Mouse (Mus musculus) embryo, embryonic 10 days (tissue): ENCODE data around the gene Tmem81.
A peak's percentile ranks its signal among the peaks of the same experiment; 100 is the strongest.
"Not testable (repeated sequence)": the region's sequence is repeated elsewhere in the genome, so short reads cannot be mapped to it uniquely, and the experiment has no call there.

Experiments used
- DNase-seq: peaks from one replicate; pipeline ENCODE4 v3.0.0-alpha.2; 2015; ENCODE audit warnings: low spot score

Tmem81 gene

DNA sequence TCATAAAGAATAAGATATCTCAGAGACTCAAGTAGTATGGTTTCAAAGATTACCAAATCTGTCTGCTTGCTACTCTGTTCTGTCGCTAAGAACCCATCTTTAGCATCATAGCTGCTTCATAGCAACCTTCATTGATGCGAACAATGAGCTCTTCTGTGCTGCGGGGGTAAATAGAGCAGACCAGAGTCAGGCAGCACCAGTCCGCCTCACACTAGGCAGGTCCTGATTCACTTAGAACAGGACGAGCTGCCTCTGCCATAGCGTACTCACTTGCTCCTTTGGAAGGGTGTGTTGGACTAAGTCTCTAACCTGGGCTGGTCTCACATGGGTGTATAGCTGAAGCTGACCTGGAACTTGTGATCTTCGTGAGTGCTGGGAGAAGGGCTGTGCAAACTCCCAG lies at the start of gene Tmem81:
TSS of gene Tmem81 (plus strand) at position 173 of the 400 bp plus-strand sequence.
- DNase-seq: no peak

DNA sequence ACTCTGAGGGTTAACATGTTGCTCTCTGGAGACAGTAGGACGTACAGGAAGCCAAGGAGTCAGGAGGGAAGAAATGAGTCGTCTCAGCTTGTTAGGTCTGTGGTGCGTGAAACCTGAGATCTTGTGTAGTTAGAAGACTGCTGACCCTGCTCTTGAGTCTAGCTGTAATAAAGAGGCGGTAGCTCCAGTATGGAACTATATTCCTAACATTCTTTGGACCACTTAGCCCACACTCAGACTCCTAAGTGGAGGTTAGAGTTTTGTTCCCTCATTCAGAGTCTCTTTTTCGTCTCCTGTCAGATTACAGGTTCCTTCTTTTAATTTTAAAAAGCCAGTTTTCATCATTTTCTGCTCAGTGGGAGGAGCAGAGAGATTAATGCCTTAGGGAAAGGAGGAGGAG lies 41.4 kb upstream of the Tmem81 start:
- DNase-seq: no peak

DNA sequence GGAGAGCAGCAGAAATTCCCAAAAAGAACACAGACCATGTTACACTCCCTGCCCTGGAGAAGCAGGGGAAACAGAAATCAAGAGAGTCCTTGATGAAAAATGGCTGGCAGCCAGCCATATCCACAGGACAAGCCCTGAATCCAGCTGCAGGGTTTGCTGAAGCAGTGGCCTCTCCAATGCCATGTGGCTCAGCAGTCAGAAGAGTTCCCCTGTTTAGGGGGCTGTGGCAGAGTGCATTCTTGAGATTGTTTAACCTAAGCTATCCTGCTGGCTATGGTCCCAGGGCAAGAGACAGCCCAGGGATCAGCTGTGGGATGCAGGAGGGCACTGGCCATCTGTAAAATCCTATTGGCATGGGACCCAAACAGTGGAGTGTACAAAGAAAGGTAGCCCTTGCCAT lies 37.1 kb upstream of the Tmem81 start:
- DNase-seq: no peak

DNA sequence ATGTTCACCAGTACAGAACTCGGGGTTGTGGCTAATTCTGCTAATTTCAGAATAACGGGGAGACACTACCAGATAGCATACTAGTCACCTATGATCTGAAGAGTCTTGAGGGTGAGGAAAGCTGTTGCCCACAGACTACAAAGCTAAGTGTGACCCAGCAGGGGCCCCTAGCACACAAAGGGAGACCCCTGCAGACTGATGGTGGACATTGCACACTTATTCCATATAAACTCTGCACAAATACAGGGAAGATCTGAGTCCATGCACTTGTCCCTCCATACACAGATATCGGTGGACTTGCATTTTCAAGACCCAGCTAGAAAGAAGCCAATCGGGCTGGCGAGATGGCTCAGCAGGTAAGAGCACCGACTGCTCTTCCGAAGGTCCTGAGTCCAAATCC lies 36.5 kb upstream of the Tmem81 start:
- DNase-seq: no peak

DNA sequence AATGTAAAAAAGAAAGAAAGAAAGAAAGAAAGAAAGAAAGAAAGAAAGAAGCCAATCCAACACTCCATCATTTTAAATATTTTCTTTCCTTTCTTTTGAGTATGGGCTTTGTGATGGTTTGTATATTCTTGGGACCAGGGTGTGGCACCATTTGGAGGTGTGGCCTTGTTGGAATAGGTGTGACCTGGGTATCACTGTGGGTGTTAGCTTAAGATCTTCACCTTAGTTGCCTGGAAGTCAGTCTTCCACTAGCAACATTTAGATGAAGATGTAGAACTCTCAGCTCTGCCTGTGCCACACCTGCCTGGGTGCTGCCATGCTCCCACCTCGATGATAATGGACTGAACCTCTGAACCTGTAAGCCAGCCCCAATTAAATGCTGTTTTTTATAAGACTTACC lies 36.0 kb upstream of the Tmem81 start:
- not testable (repeated sequence) for DNase-seq

DNA sequence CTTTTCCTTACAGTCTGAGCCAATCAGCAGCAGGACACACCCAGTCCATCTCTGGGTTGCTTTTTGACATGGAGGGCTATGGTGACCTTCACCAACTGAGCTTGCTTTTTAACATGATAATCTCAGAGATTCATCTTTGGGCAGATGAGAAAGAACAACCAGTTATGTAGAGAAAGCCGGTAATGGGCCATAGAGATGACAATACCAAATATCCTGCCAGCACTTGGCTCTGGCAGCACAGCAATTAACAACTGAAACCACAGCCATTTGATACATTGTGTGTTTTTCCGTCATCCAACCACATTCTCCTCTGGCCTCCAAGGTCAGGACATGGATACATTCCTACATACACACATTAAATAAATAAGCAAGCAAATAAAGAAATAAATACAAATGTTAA lies 35.0 kb upstream of the Tmem81 start:
- DNase-seq: no peak

DNA sequence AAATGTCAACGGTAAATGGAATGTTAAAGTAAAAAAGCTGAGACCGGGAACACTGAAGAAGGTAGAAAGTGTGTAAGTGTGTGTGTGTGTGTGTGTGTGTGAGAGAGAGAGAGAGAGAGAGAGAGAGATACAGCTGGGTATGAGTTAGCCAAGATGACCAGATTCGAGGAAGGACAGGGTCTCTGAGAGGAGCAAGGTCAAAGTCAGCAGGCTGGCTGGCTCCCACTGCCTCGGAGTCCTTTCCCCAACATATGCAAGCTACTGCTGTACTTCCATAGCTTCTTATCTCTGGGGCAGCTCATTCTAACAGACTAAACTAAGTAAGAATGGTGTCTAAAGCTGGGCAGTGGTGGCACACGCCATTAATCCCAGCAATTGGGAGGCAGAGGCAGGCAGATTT lies 34.5 kb upstream of the Tmem81 start:
- no peak for DNase-seq

DNA sequence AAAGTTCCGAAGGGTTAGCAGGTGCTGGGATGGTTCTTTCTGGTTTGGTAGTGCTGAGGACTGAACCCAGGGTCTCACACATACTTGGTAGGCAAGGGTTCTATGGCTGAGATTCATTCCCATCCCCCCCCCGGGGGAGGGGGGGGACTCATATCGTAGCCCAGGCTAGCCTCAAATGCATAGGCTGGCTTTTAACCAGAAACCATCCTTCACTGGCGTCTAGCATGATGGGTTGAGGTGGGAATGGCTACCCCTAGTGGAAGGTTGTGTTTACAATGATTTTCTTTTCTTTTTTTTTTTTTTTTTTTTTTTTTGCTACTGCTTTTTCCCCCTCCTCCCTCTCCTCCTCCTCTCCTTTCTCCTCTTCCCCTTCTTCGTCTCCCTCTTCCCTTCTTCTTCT lies 33.5 kb upstream of the Tmem81 start:
- peak; percentile 28 for DNase-seq

DNA sequence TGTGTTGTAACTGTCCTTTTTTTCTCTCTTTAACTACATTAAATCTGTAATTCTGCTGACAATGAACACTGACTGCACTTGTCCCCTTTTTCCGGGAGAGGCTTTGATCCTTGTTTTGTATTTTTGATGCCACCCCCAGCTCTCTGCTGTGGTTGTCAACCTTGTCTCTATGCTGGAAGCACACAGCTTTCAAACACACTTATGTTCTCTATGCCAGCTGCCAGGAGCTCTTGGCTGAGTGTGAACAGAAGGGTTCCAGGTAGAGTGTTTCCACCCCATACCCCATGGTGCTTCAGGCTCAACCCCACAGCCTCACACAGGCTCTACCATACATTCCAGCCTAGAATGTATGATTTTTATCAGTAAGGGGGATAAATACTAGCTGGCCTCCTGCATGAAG lies 31.5 kb upstream of the Tmem81 start:
- DNase-seq: no peak

DNA sequence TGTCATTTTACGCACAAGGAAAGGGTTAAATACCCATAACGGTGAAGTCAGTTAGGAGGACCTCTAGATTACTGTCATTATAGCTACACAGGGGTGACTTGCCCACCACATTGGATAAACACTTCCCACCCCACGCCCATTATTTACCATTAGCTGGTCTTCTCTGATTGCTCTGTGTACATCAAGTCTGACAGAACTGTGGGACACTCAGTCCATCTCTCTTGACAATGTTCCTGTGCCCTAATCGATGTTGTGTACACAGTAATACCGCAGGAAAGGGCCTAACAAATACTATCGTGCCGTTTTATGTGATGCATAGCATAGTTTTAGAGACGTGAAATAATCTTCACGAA lies 29.5 kb upstream of the Tmem81 start:
- no peak for DNase-seq

DNA sequence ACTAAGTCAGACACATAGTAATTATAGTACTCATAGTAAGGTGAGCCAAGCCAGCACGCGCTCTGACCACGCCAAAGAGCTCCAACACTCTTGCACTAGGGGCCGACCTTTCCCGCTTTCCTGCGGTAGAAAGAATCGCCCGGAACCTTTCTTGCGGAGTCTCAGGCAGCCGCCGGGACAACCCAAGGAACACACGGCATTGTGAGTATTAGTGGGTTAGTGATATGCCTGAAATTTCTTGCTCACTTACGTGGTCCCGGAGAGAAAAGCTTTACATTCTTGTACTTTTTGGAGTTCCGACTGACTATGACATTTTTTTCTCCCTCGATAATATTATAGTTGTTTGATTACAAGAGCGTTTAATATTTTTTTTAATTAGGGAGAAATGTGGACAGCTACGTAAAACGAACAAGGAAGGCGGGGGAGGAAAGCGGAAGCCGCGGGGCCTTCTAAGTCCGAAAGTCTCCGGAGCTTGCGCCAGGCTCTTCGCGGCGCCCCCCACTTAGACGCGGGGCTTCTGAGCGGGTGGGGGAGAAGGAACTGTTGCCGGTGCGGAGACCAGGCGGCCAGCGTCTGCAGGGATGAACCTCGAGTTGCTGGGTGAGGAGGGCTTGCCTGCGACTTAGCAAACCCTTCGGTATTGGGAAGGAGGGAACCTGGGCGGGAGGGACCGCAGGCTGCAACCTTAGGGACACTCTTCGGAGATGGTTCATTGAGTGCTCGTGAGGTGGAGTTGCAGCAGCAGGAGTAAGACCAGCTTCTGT lies 28.9 kb upstream of the Tmem81 start, which contains the start of gene Rbbp5:
TSS of gene Rbbp5 (plus strand) at position 438 of the 764 bp plus-strand sequence.
- peak; percentile 89 for DNase-seq

DNA sequence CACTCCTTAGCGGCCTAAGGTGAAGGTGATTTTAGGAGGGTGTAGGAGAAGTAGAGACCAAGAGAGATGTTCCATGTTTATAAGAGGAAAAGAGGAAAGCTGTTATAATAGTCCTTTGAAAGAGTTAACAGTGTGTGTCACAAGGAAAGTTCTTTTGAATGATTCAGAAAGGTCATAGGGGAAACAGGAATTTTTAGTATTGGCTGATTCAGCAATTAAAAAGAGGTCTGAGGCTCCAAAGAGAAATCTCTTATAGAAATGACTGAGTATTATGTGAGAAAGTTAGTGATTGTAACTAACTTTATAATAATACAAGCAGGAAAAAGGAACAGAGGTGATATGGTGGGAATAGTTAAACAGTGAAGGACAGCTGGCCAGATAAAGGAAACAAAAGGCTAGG lies 26.6 kb upstream of the Tmem81 start:
- no peak for DNase-seq

DNA sequence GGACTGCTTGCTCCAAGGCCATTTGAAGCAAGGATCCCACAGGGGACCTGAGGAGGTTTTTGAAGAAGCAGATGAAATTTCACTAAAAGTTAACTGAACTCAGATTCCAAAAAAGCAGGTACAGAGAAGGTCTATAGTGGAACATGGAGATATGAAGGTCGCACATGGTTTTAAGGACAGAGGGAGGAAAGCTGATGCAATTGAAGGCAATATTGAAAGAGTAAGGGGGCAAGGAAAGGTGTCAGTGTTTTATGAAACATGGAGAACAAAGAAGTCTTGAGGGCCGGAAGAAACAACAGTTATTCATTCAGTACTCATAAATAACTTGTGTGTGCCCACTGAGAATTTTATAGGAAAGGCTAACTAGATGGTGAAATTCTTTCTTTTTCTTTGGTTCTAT lies 24.4 kb upstream of the Tmem81 start:
- DNase-seq: no peak

DNA sequence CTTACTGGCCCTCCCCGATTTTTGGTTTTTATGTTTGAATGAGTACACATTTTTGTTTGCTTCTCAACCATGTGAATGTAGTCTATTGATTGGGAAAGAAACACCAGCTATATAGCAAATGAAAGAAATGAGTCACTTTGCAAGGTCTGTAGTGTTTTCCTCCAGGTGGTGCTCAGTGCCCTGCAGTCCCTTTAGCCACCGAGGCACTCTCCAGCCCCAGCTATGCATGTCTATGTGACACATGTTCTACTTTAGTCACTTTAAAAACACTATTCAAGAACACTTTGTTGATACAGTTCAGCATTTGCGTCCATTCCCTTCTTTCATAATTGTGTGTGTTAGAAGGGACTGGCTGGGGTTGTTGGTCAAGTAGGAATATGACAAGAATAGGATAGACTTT lies 22.8 kb upstream of the Tmem81 start:
- no peak for DNase-seq

DNA sequence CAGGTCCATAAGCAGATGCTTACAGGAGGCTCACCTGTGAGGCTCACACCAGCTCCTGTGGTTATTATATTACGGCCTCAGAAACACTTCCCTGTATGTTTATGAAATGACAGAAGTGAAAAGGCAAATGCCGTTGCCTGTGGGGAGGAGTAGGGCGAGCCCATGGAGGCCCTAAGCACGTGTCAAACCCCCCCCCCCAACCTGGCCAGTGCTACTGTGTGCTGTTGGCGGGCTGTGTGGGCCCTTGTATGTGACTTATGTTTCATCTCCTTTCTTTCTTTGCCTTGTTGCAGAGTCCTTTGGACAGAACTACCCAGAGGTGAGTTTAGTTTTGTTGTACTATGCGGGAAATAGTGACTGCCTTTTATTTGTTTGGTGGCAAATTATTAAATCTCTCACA lies 22.3 kb upstream of the Tmem81 start:
- DNase-seq: no peak

DNA sequence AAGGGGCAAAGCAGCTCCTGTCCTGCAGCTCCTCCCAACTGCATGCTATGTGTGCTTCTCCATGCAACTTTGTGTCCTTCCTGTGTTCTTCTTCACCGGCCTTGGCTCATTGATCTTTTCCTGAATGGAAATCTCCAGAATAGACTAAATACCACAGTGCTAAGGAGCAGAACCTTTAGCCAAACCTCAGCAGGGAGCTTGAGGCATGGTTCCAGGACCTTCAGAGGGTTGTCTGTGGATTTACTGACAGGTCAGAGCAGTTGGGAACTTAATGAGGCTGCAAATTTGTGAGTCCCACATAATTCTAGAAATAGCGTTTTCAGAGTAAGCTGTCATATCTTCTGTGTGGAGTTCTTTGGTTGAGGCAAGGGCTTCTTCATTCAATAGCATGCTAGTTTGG lies 5.5 kb upstream of the Tmem81 start:
- no peak for DNase-seq

DNA sequence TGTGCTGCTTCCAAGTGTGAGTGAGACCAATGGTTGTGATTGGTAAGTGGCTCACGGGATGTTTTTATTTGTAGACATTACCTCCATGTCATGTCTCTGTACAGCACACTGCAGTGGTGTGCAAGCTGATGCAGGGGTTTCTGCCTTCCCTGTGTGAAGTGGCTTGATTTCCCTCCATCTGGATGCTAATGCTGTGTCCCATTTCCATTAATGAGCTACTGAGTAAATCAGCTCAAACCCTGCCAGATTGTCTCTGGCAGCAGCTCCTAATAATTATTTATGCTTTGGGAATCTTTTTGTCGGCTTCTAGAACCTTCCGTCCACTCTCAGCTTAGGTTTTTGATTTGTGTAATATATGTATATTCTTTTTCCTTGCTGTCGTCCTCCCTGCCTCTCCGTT lies 875 bp upstream of the Tmem81 start:
- no peak for DNase-seq

DNA sequence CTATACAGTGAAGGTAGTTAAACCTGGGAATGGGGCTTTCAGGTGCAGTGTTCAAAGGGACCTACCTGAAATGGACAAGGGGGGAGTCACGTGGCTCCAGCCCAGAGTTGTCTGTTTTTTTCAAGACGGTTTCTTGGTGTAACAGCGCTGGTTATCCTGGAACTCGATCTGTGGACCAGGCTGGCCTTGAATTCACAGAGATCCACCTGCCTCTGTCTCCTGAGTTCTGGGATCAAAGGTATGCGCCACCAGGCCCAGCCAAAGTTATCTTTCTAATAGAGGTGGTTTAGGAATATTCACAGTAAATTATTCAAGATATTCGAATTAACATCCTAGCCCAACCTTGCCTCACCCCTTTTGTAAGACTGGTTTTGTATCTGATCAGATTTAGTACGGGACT lies 626 bp downstream of the Tmem81 start:
- DNase-seq: no peak

DNA sequence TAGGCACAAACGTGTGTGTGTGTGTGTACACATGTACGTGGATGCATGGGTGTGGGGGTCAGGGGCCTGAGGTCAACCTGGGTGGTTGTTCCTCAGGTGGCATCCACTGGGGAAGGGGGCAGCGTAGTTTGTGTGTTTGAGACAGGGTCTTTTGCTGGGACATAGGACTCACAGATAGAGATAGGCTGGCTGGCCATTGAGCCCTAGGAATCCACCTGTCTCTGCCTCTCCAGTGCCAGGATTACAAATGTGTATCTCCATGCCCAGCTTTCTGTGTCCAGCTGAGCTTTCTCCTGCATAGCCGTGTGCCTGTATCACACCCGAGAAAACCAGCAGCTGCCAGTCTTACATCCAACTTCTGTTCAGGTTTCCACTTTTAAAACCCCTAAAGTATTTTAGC lies 3.7 kb downstream of the Tmem81 start:
- no peak for DNase-seq

DNA sequence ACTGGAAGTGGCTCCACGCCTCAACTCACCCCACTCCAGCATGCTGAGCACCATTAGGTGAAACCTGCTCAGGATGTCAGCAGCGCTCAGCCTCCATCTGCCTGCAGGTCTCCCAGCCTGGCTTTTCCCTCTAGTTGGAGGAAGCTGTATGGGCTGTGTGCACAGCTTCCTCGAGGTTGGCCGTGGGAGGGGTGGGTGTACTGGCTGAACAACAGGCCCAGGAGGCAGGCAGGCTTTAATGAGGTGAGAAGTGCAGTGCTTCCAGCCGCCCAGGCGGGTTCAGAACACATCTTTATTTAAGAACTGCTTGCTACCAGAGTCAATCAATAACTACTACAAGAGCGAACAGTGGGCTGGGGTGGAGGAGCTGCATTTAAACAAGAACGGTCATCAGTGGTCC lies 5.5 kb downstream of the Tmem81 start:
- DNase-seq: no peak

DNA sequence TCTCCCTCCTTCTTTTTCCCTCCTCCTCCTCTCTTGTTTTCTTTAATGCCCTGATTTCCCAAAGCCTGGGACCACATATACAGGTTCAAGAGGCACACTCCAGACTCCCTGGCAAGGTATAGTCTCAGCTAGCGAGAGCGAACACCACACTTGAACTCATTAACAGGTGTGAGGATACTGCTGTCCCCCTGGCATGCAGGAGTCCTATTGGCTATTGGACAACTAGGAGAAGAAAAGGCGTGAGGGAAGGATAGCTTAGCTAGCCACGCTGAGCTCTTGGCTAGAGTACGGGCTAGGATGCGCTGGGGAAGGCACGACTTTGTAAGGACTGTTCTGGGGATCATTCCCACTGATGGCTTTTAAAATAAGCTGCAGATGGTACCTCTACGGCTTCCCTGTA lies 6.1 kb downstream of the Tmem81 start:
- DNase-seq: no peak

DNA sequence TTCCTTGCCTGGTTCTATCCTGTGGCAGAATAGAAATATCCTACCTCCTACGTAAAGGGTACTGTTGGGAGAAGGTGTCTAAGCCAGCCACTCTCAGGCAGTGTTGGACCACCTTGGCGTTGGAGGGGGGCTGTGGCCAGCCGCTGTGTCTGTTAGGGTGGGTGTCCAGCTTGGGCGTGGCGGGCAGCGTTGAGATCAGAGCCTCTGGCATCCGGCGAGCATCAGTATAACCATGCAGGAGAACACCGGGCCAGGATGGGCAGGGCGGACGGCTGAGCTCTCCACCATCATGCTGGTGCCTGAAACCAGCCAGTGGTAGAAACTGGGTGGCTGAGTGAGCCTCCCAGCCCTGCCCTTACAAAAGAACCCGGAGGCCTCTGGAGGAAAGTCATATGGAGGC lies 9.3 kb downstream of the Tmem81 start:
- no peak for DNase-seq

DNA sequence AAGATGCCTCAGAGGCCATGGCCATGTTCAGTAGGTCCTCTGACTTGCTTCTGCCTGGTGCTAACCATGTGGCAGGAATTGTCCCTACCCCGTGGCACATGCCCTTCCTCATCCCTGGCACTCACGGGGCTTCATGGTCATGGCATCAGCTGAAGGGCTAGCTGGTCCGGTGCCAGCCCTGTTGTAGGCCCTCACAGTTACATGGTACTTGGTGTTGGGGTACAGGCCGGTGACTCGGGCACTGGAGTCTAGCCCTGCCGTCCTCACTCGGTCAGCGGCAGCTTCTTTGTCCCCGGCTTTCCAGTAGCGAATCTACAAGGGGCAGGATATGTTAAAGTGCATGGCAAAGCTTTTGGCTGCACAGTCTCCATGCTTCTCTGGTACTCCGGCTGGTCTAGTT lies 10.7 kb downstream of the Tmem81 start:
- DNase-seq: no peak

DNA sequence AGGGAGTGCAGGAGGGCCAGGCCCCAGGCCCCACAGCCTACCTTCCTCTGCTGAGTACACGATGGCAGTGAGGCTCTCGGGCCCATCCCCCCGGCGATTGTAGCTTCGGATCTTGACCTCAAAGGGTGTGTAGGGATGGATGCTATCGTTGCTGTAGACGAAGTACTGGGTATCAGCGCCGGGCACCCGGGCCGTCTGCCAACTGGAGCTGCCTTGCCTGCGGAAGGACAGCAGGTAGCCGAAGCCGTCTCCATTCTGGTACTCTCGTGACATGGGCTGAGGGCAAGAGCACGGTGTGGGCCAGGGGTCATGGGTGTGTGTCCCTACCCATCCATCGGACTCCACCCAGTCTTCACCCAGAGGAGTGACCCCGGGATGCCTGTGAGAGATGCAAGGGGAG lies 12.6 kb downstream of the Tmem81 start:
- DNase-seq: no peak

DNA sequence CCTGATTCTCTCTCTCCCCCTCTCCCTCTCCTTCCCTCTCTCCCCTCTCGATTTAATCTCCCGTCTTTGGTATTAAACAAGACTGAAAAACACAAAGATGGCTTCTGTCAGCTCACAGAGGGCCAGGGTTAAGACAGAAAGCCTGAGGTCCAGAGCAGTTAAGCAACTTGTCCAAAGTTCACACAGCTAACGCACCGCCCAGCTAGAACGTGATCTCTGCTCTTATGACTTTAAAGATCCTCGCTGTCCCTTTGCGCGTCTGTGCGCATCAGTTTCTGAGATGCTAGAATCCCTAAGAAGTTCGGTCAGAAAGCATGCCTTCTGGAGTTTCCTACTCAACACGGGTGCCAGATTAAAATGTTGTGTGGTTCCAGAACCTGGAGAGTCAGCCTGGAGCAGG lies 13.7 kb downstream of the Tmem81 start:
- DNase-seq: no peak
